Mouse (Mus musculus) liver, embryonic 15.5 days (tissue): Measurements from ENCODE around the gene Slc6a14. TPM values are rescaled to one million over a fixed set of nuclear protein-coding genes. Genes with fewer than 3 reads are reported as not detected.

Experiments
- ATAC-seq: fragments of 200-750 bp; cut with Nextera tagmentation; 2 replicates; pipeline ENCODE4 v1.8.0; 2017; ENCODE audit warnings: moderate number of reproducible peaks, mild to moderate bottlenecking, moderate library complexity; ENCODE audit not compliant: insufficient read depth
- H3K27ac ChIP-seq: fragments of 300-500 bp; sonication (generic); replicated peaks from 2 replicates; pipeline ENCODE4 v1.5.1; 2015; ENCODE audit warnings: mild to moderate bottlenecking, inconsistent platforms
- H3K27me3 ChIP-seq: fragments of 300-500 bp; sonication (generic); 2 replicates; pipeline ENCODE4 v1.6.1; 2015; ENCODE audit warnings: mild to moderate bottlenecking, inconsistent platforms
- H3K36me3 ChIP-seq: fragments of 300-500 bp; sonication (generic); replicated peaks from 2 replicates; pipeline ENCODE4 v1.6.1; 2015; ENCODE audit warnings: moderate library complexity, mild to moderate bottlenecking, inconsistent platforms
- H3K4me1 ChIP-seq: fragments of 300-500 bp; sonication (generic); replicated peaks from 2 replicates; pipeline ENCODE4 v1.6.1; 2015; ENCODE audit warnings: inconsistent platforms
- H3K4me2 ChIP-seq: fragments of 300-500 bp; sonication (generic); 2 replicates; pipeline ENCODE4 v1.6.1; 2015; ENCODE audit warnings: moderate library complexity, mild to moderate bottlenecking, inconsistent platforms
- H3K4me3 ChIP-seq: fragments of 300-500 bp; sonication (generic); replicated peaks from 2 replicates; pipeline ENCODE4 v1.5.1; 2015; ENCODE audit warnings: mild to moderate bottlenecking, inconsistent platforms
- H3K9ac ChIP-seq: fragments of 300-500 bp; sonication (generic); 2 replicates; pipeline ENCODE4 v1.6.1; 2015; ENCODE audit warnings: moderate library complexity, mild to moderate bottlenecking, inconsistent platforms
- H3K9me3 ChIP-seq: fragments of 300-500 bp; sonication (generic); replicated peaks from 2 replicates; pipeline ENCODE4 v1.6.1; 2016; ENCODE audit warnings: inconsistent platforms
- WGBS: fragments of 180-500 bp; shearing (Covaris S2); methylation state at CpG from one replicate; pipeline ENCODE4 v1.1.7; 2015; ENCODE audit warnings: mixed read lengths; ENCODE audit not compliant: insufficient replicate concordance; 5-methylcytosine and 5-hydroxymethylcytosine counted together
- polyA plus RNA-seq: library from polyadenylated mRNA; unstranded; fragments of >200 nt; fragmentation: Nextera tagmentation; extraction: Ambion mirVana; gene quantifications from 2 replicates; pipeline ENCODE4 v1.2.1, GENCODE M21; 2015

The Slc6a14 gene
- polyA plus RNA-seq = not detected in 2 replicates

- H3K9ac ChIP-seq = no peak within 1 kb of the TSS
- WGBS = 52% methylated on average over 7 of the region's 7 CpGs
- no peak for ATAC-seq
Measured at GRCm38 (mm10) chrX:21714829-21715228, at the start of gene Slc6a14. Gene Slc6a14 (plus strand): TSS chrX:21714896.

GRCm38 (mm10) chrX:21670896-21671295, 43.8 kb upstream of the Slc6a14 start:
- H3K9ac ChIP-seq = no peak overlapping the region
- H3K27ac ChIP-seq = no peak overlapping the region
- WGBS = 24% methylated on average over 7 of the region's 7 CpGs
- no peaks in the 10 kb centered on the region for H3K27me3 ChIP-seq
- H3K9me3 ChIP-seq = no peaks in the 10 kb centered on the region
- no peak for ATAC-seq
- no peak overlapping the region for H3K4me3 ChIP-seq
- no peaks in the 10 kb centered on the region for H3K4me1 ChIP-seq
- H3K36me3 ChIP-seq = no peaks in the 10 kb centered on the region
- H3K4me2 ChIP-seq = no peak overlapping the region

More at GRCm38 (mm10) chrX:21714829-21715228, at the start of gene Slc6a14:
- Histone ChIP-seq H3K27ac (no peak within 1 kb of the TSS), H3K4me2 (no peak within 1 kb of the TSS), H3K9me3 (no peaks in the 10 kb centered on the region), H3K4me1 (no peaks in the 10 kb centered on the region), H3K4me3 (no peak within 1 kb of the TSS), H3K27me3 (no peaks in the 10 kb centered on the region), H3K36me3 (no peaks in the 10 kb centered on the region)

GRCm38 (mm10) chrX:21695220-21695619, 19.5 kb upstream of the Slc6a14 start:
- no peak overlapping the region for H3K27ac ChIP-seq

GRCm38 (mm10) chrX:21695687-21696086, 19.0 kb upstream of the Slc6a14 start:
- Histone ChIP-seq H3K4me3 (no peak overlapping the region), H3K4me2 (no peak overlapping the region), H3K4me1 (no peaks in the 10 kb centered on the region), H3K27me3 (no peaks in the 10 kb centered on the region), H3K9ac (no peak overlapping the region), H3K36me3 (no peaks in the 10 kb centered on the region), H3K9me3 (no peaks in the 10 kb centered on the region), H3K27ac (no peak overlapping the region)
- ATAC-seq = no peak
- 62% methylated on average over 3 of the region's 3 CpGs for WGBS

More at GRCm38 (mm10) chrX:21695220-21695619, 19.5 kb upstream of the Slc6a14 start:
- H3K4me1 ChIP-seq = no peaks in the 10 kb centered on the region
- no peaks in the 10 kb centered on the region for H3K9me3 ChIP-seq
- no peak overlapping the region for H3K9ac ChIP-seq
- H3K4me2 ChIP-seq = no peak overlapping the region
- no peaks in the 10 kb centered on the region for H3K27me3 ChIP-seq
- 59% methylated on average over 6 of the region's 6 CpGs for WGBS
- no peak overlapping the region for H3K4me3 ChIP-seq
- no peak for ATAC-seq
- no peaks in the 10 kb centered on the region for H3K36me3 ChIP-seq

- Histone ChIP-seq H3K9me3 (no peaks in the 10 kb centered on the region), H3K4me1 (no peaks in the 10 kb centered on the region), H3K9ac (no peak overlapping the region), H3K4me2 (no peak overlapping the region), H3K4me3 (no peak overlapping the region), H3K27me3 (no peaks in the 10 kb centered on the region), H3K36me3 (no peaks in the 10 kb centered on the region), H3K27ac (no peak overlapping the region)
- no peak for ATAC-seq
- 48% methylated on average over 4 of the region's 4 CpGs for WGBS
Measured at GRCm38 (mm10) chrX:21701646-21702045, 13.1 kb upstream of the Slc6a14 start.

GRCm38 (mm10) chrX:21704470-21704869, 10.2 kb upstream of the Slc6a14 start:
- no peak overlapping the region for H3K9ac ChIP-seq
- no peak overlapping the region for H3K4me3 ChIP-seq
- ATAC-seq = no peak
- no peaks in the 10 kb centered on the region for H3K27me3 ChIP-seq
- H3K27ac ChIP-seq = no peak overlapping the region
- 57% methylated on average over 1 of the region's 1 CpGs for WGBS
- H3K4me1 ChIP-seq = no peaks in the 10 kb centered on the region
- H3K4me2 ChIP-seq = no peak overlapping the region
- H3K36me3 ChIP-seq = no peaks in the 10 kb centered on the region
- H3K9me3 ChIP-seq = no peaks in the 10 kb centered on the region

GRCm38 (mm10) chrX:21715293-21715692, 597 bp downstream of the Slc6a14 start:
- Histone ChIP-seq H3K27me3 (no peaks in the 10 kb centered on the region), H3K36me3 (no peaks in the 10 kb centered on the region)
- no peak for ATAC-seq

GRCm38 (mm10) chrX:21716885-21717284, 2.2 kb downstream of the Slc6a14 start:
- H3K4me1 ChIP-seq = no peaks in the 10 kb centered on the region
- no peaks in the 10 kb centered on the region for H3K27me3 ChIP-seq
- no peak overlapping the region for H3K4me3 ChIP-seq
- no peaks in the 10 kb centered on the region for H3K36me3 ChIP-seq
- ATAC-seq = no peak
- no peak overlapping the region for H3K27ac ChIP-seq
- no peak overlapping the region for H3K9ac ChIP-seq
- WGBS = 70% methylated on average over 2 of the region's 2 CpGs
- H3K9me3 ChIP-seq = no peaks in the 10 kb centered on the region
- no peak overlapping the region for H3K4me2 ChIP-seq

More at GRCm38 (mm10) chrX:21715293-21715692, 597 bp downstream of the Slc6a14 start:
- Histone ChIP-seq H3K27ac (no peak overlapping the region), H3K4me2 (no peak overlapping the region), H3K4me3 (no peak overlapping the region), H3K4me1 (no peaks in the 10 kb centered on the region), H3K9me3 (no peaks in the 10 kb centered on the region), H3K9ac (no peak overlapping the region)
- 39% methylated on average over 5 of the region's 5 CpGs for WGBS

- Histone ChIP-seq H3K27me3 (no peaks in the 10 kb centered on the region), H3K4me3 (no peak within 1 kb of the TSS), H3K9ac (no peak within 1 kb of the TSS), H3K27ac (no peak within 1 kb of the TSS), H3K4me1 (no peaks in the 10 kb centered on the region), H3K9me3 (no peaks in the 10 kb centered on the region), H3K4me2 (no peak within 1 kb of the TSS), H3K36me3 (no peaks in the 10 kb centered on the region)
- no peak for ATAC-seq
Measured at GRCm38 (mm10) chrX:21744997-21745396, 30.3 kb downstream of the Slc6a14 start, which contains the start of gene Gm28269. Gene Gm28269 (minus strand): TSS chrX:21745097.

Other genes starting within 250 kb of the Slc6a14 start
- gene Agtr2, start 230.4 kb upstream of the Slc6a14 start, polyA plus RNA-seq = 1.5 and 2.2 TPM in 2 replicates
- gene Gm28269, start 30.2 kb downstream of the Slc6a14 start, polyA plus RNA-seq = not detected in 2 replicates